Mouse (Mus musculus): ENCODE measurements around the gene Phf12.

The Phf12 gene

DNA sequence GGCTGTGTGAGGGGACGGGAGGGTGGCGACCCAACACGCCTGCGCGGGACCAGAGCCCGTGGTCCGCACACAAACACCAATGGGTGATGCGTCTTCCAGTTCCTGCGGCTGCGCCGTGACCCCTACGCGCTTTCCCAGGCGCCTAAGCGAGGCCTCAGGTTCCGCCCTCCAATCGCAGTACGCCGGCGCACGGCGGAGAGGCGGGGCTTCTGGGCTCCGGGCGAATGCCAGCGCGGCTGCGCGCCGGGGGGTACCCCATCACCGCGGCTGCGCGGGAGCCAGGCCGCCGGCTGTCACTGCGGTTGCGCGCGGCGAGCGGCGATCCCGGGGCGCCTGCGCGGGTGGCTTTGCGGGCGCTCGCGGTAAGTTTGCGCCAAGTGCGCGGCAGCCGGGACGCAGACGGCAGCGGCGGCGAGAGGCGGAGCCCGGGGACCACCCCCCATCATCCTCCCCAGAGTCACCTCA, at the start of gene Phf12:
Phf12 (plus strand) TSS at position 314 of the 465 bp plus-strand sequence.
- no peak for TF ChIP-seq GATA4 (IDR thresholded peaks at IDR 0.05; ENCODE audit: insufficient replicate concordance, low read length)

- TF ChIP-seq GATA4 (IDR thresholded peaks at IDR 0.05; ENCODE audit: insufficient replicate concordance, low read length) = no peak
Observed at GRCm38 (mm10) chr11:77934111-77934521, 48.4 kb upstream of the Phf12 start.

GRCm38 (mm10) chr11:77934568-77935311, 47.8 kb upstream of the Phf12 start:
- no peak for TF ChIP-seq GATA4 (IDR thresholded peaks at IDR 0.05; ENCODE audit: insufficient replicate concordance, low read length)

- no peak for TF ChIP-seq GATA4 (IDR thresholded peaks at IDR 0.05; ENCODE audit: insufficient replicate concordance, low read length)
Observed at GRCm38 (mm10) chr11:77936846-77937245, 45.7 kb upstream of the Phf12 start.

- no peak for TF ChIP-seq GATA4 (IDR thresholded peaks at IDR 0.05; ENCODE audit: insufficient replicate concordance, low read length)
Observed at GRCm38 (mm10) chr11:77937649-77938410, 44.7 kb upstream of the Phf12 start.

DNA sequence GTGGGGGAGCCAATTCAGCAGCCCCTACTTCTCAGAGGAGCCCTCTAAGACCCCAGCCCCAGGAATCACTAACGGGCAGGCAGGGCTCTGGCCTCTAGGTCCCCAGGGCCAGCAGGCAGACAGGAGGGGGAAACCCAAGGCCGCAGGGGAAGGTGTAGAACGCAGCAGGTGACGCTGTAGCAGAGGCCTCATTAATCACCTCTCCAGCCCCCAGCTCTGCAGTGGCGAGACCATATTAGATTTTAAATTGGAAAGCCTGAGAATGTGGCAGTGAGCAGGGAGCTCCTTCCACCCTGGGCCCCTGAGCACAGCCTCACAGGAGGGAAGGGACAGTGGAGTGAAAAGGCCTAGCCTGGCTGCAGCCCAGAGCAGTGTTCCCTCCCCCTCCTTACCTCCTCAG, 40.3 kb upstream of the Phf12 start:
- no peak for TF ChIP-seq GATA4 (IDR thresholded peaks at IDR 0.05; ENCODE audit: insufficient replicate concordance, low read length)

DNA sequence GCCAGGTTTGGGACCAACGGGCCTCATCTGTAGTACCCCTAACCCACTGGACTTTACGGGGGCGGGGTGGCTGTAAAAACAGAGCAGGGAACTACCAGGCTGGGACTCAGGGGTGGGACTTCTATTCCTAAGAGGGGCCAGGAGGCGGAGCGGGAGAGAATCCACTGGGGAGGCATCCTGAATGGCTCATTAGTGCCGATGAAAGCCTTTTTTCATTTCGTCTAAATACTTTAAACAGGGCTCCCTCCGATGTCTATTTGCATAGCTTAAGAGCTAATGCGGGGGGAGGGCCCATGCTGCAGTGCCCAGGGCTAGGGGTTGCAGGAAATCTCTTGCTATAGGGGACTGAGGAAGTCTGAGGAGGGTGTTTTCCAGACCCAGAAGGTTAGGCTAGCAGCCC, 34.7 kb upstream of the Phf12 start:
- no peak for TF ChIP-seq GATA4 (IDR thresholded peaks at IDR 0.05; ENCODE audit: insufficient replicate concordance, low read length)

GRCm38 (mm10) chr11:77950125-77950685, 32.3 kb upstream of the Phf12 start:
- no peak for TF ChIP-seq GATA4 (IDR thresholded peaks at IDR 0.05; ENCODE audit: insufficient replicate concordance, low read length)

DNA sequence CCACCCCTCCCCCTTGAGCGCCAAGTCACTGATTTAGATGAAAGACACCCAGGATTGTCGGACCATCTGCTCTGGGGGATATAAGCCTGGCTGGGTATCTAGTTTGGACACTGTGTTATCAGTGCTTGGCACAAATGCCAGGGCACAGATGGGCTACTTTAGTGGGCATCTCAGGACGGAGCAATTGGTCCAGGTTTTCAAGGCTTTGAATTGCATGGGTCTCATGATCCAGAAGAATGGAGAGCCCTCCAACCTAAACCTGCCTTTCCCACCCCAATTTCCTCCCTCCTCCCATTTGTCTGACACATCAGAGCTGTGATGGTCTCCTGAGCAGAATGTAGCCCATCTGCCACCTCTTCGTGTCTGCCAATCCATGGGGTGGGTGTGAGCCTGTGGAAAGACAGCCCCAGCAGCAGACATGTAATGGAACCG, 31.7 kb upstream of the Phf12 start:
- TF ChIP-seq GATA4 (IDR thresholded peaks at IDR 0.05; ENCODE audit: insufficient replicate concordance, low read length) = no peak

DNA sequence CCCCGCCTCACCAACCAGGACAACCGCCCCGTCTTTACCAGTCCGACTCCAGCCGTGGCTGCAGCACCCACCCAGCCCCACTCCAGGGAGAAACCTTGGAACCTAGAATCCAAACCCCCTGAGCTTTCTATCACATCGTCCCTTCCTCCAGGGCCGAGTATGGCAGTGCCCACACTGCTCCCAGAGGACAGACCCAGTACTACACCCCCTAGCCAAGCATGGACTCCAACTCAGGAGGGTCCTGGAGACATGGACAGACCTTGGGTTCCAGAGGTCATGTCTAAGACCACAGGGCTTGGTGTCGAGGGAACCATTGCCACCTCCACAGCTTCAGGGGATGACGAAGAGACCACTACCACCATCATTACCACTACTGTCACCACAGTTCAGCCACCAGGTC, 28.9 kb upstream of the Phf12 start:
- TF ChIP-seq GATA4 (IDR thresholded peaks at IDR 0.05; ENCODE audit: insufficient replicate concordance, low read length) = no peak

GRCm38 (mm10) chr11:77956428-77956827, 26.1 kb upstream of the Phf12 start:
- no peak for TF ChIP-seq GATA4 (IDR thresholded peaks at IDR 0.05; ENCODE audit: insufficient replicate concordance, low read length)

DNA sequence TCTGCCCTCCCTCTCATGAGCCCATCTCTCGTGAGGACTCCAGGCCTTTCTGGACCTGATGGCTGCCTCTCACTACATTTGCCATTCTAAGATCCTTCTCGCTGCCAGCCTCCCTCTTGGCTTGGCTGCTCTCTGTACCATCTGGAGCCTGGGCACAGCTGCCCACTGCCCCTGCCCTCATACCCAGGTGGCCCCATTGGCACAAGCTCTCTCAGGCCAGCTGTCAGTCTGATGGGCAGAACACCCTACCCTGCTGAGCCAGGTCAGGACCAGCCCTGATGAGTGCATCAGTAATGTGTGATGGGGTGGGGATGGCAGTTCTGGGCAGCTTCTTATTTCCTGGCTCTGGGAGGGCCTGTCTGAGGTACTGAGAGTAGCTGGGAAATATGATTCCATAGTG, 24.3 kb upstream of the Phf12 start:
- no peak for TF ChIP-seq GATA4 (IDR thresholded peaks at IDR 0.05; ENCODE audit: insufficient replicate concordance, low read length)

DNA sequence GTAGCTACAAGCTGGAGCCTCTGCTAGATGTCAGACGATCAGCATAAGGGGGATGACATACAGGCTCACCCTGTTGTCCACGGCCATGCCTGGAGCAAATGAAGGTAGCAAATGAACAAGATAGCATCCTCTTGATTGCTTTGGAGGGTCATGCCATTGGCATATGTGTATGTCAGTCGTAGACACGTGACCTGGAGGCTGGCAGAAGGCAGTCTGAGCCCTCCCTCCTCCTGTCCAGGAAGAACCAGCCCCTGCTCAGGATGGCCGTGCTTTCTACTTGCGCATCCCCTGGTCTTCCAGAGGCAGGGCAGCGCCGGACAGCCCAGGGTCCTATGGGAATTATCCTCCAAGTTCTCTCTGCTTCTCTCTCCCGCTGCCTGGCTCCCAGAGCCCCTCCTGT, 23.6 kb upstream of the Phf12 start:
- no peak for TF ChIP-seq GATA4 (IDR thresholded peaks at IDR 0.05; ENCODE audit: insufficient replicate concordance, low read length)

DNA sequence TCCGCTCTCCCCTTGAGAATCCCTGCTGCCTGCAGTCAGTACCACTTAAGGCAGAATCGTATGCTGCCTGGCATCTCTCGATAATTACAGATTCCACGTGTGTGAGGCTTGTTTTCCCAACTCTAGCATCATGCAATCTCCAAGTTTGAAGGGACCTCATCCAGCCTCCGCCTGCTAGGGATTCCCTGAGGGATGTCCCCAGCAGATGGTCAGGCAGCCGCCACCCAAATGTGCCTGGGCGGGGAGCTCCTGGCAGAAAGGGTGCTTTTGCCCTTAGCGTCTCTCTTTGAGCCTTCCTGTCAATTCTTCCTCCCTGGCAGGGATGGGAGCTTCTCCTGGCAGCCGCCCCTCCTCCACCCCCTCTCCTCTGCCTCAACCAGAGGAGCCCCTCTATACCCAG, 22.4 kb upstream of the Phf12 start:
- no peak for TF ChIP-seq GATA4 (IDR thresholded peaks at IDR 0.05; ENCODE audit: insufficient replicate concordance, low read length)

DNA sequence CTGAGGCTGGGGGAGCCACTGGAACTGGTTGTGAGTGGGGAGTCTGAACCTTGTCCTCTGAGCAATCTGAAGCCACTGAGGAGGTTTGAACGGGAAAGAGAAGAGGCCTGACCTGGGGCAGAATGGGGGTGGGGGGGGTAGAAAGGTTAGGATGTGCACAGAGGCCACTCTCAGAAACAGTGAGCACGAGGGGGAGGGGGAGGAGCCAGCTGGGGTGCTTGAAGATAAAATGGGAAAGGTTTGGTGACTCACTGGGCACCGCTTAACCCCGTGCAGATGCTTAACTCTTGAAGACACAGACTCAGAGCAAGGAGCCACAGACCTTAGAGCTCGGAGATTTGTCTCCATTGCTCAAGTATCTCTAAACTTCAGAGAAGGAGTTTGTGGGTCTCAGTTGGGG, 21.7 kb upstream of the Phf12 start:
- no peak for TF ChIP-seq GATA4 (IDR thresholded peaks at IDR 0.05; ENCODE audit: insufficient replicate concordance, low read length)

DNA sequence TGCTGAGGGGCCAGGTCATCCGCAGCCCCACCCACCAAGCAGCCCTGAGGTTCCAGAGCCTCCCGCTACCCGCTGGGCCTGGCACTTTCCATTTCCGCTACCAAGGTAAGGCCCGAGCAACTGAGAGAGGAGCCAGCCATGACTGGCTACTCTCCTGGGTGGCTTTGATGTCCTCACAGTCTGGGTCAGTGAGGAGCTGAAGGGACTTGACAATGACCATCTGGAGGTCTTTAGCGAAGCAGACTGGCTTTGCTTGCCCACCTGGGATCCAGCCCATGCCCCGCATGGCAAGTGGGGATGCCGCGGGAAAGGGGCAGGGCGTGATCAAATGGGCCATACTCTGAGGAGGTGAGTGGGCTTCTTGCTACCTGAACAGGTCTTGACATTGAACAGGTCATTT, 19.6 kb upstream of the Phf12 start:
- TF ChIP-seq GATA4 (IDR thresholded peaks at IDR 0.05; ENCODE audit: insufficient replicate concordance, low read length) = no peak
